Mouse (Mus musculus): Measurements from ENCODE around the gene RPS10-NUDT3.

RPS10-NUDT3 gene

DNA sequence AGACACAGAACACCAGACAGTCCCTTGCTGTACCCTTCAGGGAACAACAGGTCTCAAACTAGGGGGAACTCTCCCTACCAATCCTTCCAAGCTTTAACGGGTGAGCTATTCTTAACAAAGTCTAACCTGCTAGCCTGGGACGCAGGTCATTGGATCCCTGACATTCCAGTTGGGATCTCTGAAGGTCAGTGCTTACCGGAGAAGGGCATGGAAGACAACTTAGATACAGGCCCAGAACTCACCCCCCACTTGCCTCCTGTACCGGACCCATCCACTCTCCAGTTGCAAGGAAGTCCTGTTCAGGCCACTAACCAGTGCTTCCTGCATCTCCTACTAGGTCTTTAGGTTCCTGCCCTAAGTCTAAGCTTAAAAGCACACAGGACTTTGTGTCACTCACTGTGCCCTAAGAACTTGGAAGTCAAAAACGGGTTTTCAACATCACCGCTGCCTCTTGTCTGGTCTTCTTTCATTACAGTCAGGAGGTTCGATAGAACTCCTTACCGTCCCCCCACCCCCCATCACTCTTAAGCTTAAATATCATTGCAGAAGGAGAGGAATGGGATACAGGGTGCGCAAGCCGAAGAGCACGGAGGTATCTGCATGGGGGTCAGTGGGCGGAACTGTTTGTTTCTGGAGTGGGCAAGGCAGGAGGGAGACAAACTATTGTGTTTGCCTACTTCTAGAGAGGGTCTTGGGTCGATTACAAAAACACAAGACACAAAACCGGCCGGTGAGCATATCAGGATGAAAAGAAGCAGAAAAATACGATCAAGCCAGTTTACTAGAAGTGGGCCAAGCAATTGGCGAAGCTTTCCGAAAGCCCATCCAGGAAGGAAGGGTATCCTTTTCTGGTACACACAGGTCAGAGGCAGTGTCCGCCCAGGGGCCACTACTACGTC lies 80.7 kb downstream of the RPS10-NUDT3 start:
- in situ Hi-C loops (cut with MboI, MseI), result no loop called here

DNA sequence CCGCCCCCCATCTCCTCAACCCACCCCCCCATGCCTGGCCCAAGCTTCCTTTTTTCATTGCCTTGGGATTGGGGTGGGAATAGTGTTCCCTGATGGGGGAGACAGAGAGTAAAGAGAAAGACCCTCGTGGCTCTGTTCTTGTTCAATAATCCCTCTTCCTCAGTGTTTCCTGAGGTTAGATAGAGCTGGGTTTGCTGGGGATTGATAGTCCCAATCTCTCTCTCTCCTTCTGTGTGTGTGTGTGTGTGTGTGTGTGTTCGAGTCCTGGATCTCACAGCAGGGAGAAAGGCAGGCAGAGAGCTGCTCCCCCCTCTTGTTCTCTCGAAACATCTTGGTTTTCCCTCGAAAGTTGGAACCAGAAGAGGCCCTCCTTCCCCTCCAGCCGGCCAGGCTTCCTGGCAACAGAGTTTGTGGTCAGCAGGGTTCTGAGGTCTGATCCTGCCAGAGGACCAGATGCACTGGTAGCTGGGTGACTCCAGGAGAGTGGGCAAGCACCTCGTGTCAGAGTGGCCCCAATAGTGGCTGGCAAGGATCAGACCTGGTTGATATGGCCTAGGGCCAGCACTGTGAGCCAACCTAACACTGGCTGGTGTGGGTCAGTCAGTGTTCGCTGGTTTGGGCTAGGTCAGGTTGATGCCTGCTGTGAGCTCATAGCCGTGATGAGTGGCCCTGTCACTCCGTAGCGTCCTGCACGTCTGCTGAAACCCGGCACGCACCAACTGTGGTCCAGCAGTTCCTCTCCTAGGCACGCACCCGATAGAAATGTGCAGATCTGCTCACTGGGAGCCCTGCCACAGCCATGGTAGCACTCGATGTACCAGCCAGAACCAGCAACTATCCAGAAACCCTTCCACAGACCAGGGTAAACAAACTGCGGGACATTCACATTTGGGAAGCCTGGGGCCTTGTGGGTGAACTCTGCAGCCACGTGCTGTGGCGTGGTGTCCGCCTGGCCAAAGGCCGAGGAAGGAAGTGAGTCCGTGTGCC lies 82.5 kb downstream of the RPS10-NUDT3 start:
- in situ Hi-C loops (cut with MboI, MseI), result no loop called here

DNA sequence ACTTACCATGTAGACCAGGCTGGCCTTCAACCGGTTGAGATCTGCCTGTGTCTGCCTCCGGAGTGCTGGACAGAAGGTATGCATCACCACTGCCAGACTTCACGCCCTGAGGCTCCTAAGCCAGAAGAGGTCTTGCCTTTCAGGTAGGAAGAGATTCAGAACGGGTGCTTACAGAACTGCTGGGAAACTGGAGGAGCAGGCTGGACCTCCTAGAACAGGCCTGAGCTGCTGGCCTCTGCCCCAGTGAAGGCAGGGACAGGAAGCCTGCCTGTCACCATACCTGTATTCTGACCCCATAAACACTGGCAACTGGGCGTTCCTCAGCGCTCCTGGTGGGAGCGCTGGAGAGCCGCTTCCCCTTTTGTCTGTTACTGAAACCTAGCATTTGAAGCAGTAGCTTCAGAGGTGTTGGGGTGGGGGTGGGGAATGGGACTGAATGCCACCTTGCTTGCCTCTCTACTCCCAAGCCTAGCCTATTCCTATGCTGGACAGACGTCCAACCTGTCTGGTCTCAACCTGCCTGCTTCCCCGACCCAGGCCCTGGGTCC lies 83.6 kb downstream of the RPS10-NUDT3 start:
- in situ Hi-C loops (cut with MboI, MseI), result no loop called here

DNA sequence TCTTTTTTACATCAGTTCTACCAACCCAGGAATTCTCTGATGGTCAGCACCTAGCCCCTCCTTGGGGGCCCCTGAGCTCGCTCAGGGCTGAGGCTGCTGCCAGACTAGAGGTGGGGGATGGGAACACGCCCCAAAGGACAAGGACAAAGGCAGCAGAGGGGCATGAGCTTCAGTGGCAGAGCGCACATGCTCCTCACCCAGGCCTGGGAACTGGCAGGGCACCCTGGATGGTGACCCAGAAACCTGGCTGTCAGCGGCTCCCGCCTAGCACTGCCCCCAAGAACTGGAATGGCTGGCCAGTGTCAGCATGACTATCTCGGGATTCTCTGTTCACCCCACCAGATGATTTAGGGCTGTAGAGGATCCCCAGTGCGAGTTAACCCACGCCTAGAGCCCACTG lies 85.8 kb downstream of the RPS10-NUDT3 start:
- in situ Hi-C loops (cut with MboI, MseI), result no loop called here

DNA sequence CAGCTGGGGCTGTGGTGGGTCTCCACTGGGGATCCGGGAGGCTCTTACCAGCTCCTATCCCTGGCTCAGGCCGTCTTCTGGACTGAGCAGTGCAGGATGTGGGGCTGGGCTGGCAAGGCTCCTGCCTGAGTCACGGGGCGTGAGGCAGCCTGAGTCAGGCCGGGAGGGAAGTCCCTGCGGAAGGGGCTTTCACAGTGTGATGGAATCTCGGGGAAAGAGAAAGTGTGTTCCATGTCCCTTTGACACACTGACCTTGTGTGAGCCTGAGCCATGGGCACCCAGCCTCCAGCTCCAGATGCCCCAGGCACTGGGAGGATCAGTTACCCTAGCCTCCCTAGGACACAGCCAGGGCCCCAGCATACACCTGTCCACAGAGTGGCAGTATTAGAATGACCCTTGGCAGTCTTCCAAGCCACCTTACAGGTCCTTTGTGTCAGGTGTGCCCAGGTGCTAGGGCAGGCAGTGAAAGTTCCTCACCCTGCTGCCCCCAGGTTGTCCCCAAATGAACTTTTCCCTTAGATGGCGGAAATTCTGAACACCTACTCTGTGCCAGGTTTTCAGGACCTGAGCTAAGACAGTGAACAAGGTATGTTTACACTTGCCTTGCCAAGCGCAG lies 87.7 kb downstream of the RPS10-NUDT3 start:
- in situ Hi-C loops (cut with MboI, MseI), result no loop called here

DNA sequence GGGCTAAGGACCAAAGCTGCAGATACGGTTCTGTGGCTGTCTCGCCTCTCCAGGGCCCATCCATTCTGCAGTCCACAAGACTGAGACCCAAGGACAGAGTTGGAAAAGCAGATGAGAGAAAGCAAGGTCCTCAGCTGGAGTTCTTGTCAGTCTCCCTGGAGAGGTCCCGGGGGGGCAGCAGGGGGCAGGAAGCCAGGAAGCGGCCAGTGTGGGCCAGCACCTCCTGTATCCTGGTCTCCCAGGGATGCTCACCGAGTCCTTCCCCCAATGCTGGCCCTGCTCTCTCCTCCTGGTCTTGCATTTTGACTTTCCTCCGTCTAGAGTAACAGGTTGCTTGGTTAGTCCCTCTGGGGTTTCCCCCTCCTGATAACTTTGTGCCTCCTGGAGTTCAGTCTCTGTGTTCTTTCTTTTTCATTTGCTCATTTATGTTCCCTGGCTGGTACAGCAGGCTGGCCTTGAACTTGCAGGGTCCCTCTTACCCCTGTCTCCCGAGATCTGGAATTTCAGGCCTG lies 88.4 kb downstream of the RPS10-NUDT3 start:
- in situ Hi-C loops (cut with MboI, MseI), result no loop called here

DNA sequence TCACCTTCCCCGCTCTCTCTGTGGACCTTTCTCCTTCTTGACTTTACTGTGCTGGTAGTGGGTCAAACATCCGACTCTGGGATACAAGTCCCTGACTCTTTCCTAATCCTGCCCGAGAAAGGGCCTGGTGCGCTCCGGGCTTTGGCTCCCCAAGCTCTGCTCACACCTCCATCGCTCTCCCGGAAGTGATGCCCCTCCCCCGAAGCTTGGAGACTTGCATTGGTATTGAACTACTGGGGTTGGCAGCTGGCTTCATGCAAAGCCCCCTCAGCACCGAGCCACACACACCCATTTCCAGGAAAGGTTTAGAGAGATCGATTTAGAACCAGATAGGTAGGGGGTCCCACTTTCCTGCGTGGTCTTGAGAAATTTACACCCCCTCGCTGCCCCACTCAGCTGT lies 89.0 kb downstream of the RPS10-NUDT3 start:
- in situ Hi-C loops (cut with MboI, MseI), result no loop called here

DNA sequence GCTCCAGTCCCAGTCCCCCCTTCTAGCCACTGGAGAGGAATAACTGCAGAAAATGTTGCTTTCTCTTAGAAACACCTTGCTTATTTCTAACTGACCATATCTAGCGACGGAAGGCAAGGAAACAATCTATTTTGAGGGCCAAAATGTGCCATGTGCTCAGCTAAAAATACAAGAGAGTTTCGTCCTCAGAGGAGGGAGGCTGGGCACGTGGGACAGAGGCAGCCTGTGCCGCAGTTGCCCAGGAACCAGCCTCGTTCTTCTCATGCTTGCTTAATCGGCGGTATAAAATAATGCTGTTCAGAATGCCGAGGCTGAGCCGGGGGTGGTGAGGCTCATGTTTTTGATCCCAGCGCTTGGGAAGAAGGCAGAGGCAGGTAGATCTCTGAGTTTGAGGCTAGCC lies 90.5 kb downstream of the RPS10-NUDT3 start:
- in situ Hi-C loops (cut with MboI, MseI), result no loop called here

DNA sequence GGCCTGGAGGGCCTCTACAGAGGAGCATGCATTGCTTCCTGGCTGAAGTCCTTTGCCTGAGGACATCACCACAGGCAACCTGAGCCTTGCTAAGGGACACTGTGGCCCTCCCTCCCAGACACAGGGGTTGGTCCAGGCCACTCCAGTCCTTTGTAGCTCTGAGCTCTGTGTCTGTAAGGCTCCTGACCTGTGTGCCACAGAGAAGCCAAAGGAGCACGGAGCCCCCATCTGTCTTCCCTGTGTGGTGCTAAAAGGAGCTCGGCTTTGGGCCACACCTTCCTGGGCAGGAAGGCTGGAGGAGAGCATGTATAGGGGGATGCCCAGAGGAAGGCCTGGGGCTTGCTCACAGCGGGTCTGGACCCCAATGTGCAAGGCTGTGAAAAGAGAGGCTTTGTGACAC lies 93.0 kb downstream of the RPS10-NUDT3 start:
- in situ Hi-C loops (cut with MboI, MseI), result no loop called here

DNA sequence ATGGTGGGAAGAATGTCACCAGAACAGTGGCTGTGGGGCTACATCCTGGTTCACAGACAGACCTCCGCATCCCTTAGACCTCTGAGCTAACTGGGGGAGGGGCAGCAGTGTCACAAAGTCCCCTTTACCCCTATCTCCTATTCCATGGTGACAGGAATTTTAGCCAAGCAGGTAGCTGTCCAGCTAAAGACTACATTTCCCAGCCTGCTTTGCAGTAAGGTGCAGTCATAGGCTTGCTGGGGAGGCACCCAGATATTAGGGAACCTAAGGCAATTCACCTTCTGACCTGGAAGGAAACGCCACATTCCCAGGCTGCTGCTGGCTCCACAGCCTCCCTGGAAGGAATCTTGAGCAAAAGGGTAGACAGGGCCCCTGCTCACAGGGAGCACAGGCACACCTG lies 93.8 kb downstream of the RPS10-NUDT3 start:
- in situ Hi-C loops (cut with MboI, MseI), result no loop called here

DNA sequence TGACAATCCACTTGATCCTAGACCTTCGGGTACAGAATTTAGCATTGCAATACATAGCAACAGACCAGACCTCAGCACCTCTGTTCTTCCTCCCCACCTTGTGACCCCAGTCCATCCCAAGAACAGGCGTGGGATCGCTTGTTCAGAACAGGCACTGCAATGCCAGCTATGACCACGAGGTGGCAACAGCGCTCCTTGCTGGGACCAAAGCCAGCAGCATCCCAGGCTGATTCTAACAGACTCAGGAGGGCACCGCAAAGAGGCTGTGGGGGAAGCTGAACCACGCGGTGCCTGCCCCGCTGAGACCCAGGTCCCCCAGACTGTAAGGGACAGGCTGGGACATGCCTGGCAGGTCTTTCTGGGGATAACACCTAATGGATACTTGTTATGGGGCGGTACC lies 100.3 kb downstream of the RPS10-NUDT3 start:
- in situ Hi-C loops (cut with MboI, MseI), result loop anchor here (10.0 kb wide), 1 partner anchor 1420 kb away; the partner anchor contains the start of gene Kctd20

DNA sequence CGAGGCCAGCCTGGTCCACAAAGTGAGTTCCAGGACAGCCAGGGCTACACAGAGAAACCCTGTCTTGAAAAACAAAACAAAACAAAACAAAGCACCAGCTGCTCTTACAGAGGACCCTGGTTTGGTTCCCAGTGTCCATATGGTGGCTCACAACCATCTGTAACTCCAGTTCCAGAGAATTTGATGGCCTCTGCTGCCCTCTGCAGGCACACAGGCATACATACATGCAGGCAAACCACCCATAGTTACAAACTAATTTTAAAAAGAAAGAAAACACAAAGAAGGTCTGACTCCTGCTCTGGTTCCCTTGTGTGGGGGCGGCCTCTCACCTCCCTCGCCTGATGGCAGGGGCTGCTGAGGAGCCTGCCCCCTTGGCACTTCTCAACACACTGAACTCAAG lies 101.7 kb downstream of the RPS10-NUDT3 start:
- in situ Hi-C loops (cut with MboI, MseI), result loop anchor here (10.0 kb wide), 1 partner anchor 1421 kb away; the partner anchor contains the start of gene Kctd20

DNA sequence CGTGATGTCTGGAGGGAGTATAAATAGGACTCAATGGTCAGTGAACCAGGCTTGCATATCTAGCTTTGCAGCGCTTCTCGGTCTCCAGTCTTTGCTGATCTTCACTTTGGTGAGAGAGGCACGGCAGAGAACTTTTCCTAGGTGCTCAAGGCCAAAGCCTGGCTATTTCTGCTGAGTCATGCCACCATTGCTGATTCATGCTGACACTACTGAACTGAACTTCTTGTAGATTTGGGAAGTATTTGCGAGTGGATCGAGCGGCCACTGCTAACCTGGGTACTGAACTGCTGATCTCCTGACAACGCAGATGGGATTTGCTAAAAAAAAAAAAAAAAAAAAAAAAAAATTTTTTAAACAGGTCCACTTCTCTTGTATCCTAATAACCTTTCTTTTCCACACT lies 102.9 kb downstream of the RPS10-NUDT3 start:
- in situ Hi-C loops (cut with MboI, MseI), result loop anchor here (10.0 kb wide), 1 partner anchor 1423 kb away; the partner anchor contains the start of gene Kctd20

Data from T-helper 1 cell (primary cell).